Mouse (Mus musculus) liver (tissue): ENCODE data around the gene 2010300C02Rik.
"Not testable (repeated sequence)": the region's sequence is repeated elsewhere in the genome, so short reads cannot be mapped to it uniquely, and the experiment has no call there.

Experiments used
- DNase-seq: peaks from one replicate; pipeline ENCODE4 v3.0.0-alpha.2; 2020; ENCODE audit warnings: mixed read lengths

Gene 2010300C02Rik

DNA sequence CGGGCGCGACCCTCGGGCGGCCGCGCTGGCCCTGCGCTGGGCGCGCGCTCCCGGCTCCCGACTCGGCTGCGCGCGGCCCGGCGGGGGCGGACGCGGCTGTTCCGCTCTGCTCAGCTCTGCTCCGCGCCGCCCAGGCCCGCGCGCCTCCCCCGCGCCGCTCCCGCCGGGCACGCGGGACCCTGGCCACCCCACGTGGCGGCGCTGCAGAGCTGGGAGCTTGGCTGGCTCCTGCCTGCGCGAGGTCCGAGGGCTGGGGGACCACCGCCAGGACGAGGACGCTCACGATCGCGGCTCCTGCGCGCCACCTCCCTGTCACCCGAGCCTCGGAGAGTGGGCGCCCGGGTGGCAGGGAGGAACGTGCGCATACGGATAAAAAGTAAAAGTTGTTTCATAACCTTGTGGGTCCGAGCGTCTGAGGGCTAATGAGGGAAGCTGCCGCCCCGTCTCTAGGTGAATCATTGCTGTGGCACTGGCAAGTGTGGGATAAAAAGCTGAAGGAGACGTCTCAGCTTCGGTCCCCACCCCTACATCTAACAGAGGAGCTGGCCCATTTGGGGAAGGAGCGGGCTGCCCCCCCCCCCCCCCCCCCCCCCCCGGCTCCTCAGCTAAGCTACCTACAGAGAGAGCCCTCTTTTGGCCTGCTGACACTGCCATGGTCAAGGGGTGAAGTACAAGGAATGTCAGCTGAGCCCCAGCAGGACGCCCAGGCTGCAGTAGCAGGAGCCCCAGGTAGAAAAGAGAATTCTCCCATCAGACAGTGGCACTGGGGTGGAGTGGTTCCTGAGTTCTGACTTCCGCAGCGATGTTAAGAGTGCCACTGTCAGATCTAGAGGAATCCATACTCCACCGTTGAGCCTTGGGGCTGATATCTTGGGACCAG lies at the start of gene 2010300C02Rik:
2010300C02Rik (minus strand) TSS at position 325 of the 880 bp plus-strand sequence.
- peak; percentile 37 for DNase-seq

DNA sequence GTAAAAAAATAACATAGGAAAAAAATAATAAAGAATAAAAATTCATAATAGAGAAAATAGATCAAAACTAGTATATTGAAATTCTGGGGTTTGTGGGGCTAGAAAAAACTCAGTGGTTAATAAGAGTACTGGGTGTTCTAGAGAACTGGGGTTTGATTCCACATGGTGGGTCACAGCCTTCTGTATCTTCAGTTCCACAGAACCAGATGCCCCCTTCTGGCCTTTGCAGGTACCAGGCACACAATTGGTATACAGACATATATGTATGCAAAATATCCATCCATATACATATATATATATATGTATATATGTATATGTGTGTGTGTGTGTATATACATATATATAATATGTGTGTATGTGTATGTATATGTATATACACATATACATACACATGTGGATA lies 39.5 kb upstream of the 2010300C02Rik start:
- DNase-seq: no peak

DNA sequence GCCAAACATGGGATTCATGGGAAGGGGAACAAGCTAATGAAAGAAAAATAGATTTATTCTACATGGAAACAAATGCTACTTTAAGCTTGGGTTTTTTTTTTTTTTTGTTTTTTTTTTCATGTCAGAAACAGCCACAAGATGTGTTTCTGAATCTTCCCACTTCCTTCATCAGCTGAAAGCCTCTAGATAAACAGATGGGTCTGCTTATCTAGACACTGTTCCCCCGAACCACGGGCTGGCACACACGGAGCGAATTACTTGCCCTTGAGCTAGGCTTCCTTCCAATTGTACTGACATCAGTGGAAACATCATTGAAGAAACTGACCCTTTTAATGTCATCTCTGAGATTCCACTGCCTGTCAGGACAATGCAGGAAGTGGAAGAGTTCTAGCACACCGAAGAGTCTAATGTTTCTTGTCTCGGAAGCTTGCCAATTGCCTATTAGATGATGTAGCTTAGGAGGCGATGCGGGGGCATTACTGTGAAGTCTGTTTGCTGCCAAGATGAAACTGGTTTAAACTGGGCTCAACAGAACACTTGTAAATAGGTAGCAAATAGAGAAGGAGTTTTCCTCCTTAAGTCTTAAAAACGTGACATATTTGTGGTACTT lies 24.9 kb upstream of the 2010300C02Rik start:
- DNase-seq: peak; percentile 14

DNA sequence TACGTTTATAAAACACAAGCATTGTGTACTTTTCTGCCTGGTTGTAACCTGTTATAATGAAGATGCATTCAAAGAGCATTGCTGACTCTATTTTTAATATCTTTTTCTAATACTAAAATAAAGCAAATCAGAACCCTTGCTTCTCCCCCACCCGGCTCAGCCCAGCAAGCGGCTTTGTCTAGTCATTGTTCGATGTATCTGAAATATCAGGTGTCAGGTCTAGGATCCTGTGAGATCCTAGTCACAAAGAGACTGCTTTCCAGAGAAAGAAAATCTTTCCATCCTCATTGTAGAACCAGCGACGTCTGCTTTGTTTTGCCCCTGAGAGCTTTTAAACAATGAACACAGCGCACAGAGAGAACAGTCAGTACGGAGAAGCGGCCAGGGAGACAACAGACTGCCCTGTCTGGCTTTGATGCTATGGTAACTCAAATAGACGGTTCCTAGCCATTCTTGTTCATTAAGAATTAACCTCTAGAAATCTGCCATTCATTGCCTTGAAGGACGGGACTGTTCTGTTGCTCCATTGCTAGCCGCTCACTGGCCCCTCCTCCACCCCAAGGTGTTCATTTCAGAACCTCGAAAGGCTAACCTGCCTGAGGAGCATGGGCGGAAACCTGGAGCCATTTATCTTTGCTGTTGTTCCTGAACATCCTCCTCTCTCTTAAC lies 22.9 kb upstream of the 2010300C02Rik start:
- no peak for DNase-seq

DNA sequence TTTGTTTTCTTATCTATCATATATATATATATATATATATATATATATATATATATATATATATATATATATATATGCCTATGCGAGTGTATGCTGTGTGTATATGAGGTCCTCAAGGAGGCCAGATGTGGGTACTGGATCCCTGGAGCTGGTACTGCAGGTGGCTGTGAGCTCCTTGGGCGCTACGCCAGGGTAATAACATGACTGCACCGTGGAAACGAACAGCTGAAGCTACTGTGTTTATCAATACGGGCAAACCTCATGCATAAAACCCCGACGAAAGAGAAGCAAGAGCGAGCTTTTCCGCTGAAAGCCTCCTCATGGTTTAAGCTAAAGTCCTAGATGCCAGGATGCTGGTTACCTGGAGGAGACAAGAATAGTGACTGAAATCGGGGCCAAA lies 22.2 kb upstream of the 2010300C02Rik start:
- no peak for DNase-seq

DNA sequence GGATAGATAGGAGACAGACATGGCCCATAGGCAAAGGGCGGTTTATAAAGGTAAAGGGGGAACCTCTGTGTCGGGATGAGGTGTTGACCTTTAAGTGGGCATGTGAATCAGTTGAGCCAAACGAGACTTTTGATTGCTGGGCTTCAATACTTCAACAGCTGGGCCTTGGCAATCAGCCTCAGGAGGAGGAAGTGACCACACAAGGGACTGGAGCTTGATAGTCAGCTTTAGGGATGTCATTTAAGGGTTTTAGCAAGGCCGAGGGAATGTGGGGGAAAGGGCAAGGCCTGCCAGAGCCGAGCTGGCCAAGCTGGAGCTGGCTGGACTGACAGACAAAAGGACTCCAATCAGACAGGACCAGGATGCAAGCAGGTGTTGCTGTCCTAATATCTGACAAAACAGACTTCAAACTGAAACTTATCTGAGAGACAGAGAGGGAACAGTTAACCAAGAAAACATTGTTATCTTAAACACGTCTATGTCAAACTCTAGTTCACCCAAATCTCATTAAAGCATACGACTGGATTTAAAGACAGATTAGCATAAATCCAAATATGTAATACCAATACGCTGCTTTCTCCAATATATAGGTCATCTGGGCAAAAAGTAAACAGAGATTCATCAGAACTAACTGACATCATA lies 20.4 kb upstream of the 2010300C02Rik start:
- no peak for DNase-seq

DNA sequence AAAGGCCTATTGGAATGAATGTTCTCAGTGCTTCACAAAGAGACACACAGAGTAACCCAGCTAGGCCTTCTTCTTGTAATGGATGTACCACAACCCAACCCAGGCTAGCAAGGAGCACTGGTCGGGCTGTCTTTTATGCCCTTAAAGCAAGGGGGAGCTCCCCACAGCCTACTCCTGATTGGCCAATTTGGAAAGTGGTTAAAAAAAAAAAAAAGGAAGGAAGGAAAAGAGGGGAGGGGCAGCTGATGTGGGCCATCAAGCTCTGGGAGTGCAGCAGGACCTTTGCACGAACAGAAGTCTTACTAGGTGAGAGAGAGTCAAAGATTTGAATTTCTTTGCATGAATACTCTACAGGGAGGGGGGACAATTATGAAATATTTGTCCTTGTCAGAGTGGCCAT lies 19.0 kb upstream of the 2010300C02Rik start:
- no peak for DNase-seq

DNA sequence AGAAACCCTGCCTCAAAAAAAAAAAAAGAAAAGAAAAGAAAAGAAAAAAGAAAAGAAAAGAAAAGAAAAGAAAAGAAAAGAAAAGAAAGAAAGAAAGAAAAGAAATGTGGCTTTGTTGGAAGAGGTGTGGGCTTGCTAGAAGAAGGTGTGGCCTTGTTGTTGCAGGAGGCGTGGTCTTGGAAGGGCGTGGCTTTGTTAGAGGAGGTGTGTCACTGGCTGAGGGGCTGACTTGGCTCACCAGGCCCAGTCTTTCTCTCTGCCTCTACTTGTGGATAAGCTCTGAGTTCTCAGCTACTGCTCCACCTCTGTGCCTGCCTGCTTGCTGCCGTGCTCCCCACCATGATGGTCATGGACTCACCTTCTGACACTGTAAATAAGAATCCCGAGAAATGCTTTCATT lies 17.2 kb upstream of the 2010300C02Rik start:
- DNase-seq: peak; percentile 66

DNA sequence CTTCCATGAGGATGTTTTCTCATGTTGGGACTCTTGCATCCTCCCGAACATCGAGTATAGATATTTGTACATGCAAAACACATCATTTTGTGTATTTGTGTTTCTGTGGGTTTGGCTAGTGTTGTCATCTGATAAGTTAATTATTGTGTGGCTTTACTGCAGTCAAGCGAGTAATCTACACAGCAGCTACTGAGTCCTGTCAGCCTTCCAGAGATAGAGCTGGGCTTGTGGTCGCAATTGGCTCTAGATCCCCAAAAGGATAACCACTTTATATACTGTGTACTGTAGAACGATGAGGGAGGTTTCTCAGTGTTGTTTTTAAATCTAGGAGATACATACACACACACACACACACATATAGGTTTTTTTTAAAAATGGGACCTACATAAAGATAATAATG lies 16.0 kb upstream of the 2010300C02Rik start:
- no peak for DNase-seq

DNA sequence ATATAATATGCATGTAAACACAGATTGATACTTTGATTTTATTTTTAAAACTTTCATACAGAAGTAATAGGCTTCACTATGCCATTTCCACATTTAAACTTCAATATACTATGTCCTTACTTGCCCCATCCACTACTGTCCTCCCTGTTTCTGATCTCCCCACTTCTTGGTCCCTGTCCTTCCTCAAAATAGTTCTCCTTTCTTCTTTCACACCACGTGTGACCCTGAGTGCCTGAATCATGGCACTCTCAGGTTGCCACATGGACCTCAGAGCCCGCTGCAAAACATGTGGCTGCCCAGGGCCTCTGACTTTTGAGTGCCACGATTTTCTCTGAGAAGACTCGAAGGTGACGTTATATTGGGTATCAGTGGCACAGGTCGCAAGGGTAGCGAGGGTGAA lies 15.0 kb upstream of the 2010300C02Rik start:
- no peak for DNase-seq

DNA sequence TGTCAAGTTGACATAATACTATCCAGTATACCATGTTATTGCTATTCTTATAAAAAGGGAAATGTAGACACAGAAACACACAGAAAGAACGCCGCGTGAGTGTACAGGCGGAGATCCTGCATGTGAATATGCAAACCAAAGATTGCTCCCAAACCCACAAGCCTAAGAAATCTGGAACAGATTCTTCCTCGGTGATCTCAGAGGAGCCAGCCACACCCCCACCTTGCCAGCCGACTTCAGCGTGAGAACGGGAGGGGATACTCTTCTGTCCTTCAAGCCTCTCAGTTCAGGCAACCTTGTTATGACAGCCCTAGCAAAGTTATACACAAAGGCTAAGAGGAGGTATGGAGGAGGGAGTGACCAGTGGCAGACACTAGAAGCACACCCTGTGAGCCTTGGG lies 9.5 kb upstream of the 2010300C02Rik start:
- DNase-seq: no peak

DNA sequence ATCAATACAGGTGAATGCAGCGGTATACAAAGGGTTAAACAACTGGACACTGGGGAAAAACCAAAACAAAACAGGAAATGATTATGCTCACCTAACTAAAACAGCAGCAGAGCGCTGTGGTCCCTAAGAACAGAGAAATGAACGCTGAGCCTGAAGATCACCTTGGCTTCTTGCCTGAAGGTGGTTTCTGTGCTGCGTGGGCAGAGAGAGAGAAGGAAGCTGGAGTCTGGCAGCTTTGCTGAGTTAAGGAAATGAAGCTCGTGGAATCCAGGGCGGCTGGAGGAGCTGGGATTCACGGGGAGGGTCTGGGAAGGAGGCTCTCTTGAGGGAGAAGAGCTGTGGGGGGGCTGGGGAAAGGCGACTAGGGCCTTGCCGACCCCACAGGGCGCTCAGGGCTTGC lies 8.2 kb upstream of the 2010300C02Rik start:
- DNase-seq: no peak

DNA sequence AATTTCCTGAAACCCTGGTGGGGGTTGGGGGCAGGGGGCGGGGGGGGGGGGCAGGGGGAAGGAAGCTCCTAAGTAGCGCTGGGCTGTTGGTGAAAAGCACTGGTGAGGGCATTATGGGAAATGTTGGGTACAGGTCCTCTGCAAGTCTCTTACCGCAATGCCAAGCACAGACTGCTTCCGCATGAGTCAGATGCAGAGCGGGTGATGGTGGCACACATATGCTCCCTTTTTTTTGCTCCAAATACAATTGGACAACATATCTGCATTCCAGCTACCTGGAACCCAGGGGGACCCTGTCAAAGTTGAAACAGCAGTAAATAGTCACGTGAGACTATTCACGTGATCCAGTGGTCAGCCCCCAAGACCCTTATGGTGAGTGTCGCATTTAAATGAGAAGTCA lies 7.3 kb upstream of the 2010300C02Rik start:
- DNase-seq: no peak

DNA sequence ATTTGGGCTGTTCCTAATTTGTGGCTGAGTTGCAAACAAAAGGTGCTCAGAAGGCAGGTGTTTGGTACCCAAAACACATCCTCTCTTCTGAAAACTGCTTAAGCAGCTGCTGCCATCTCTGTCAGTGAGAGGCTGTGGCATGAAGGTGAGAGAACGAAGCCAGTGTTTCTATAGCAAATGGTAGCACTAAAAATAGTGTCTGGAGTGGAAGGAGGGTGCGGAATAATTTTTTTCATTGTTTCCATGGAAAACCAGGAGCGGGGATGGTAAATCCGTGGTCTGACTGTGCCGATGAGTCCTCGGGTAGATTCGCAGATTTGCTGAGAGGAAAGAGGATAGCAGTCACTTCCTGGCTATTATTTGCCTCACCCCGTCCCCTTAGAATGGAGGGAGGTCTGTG lies 6.5 kb upstream of the 2010300C02Rik start:
- no peak for DNase-seq

DNA sequence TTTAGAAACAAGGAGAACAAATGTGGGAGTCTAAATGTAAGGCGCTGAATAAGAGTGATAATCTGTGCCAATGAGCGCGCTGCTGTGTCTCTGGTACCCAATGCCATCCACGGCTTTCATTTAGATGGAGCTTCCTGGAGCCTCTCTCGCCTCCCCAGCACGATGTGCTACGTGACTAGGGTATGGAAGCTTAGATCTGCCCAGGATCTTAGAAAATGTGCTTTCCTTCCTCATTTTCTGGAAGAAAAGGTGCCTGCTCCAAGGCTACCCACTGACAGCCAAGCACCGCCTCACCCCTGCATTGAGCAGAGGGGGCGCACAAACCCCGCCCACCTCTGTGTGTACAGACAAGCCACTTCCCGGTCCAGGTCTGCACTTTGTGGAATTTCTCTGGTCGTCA lies 6.0 kb upstream of the 2010300C02Rik start:
- DNase-seq: no peak

DNA sequence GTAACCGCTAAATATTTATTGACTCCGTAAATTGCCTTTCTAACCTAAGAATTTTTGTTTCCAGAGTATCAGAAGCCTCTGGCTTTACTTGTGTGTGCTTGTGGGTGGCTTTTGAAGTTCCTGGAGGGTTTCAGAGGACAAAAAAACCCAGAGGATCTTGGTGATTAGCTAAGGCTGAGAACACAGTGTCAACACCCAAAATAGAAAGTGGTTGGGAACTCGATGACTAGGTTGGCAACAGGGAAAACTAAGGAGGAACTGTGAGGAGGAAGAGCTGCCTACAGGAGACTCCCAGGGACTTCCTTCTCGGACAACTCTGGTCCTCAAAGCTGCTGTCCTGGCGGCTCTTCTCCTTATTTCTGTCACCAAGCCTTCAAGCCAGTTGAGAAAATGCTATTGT lies 1.2 kb upstream of the 2010300C02Rik start:
- no peak for DNase-seq

DNA sequence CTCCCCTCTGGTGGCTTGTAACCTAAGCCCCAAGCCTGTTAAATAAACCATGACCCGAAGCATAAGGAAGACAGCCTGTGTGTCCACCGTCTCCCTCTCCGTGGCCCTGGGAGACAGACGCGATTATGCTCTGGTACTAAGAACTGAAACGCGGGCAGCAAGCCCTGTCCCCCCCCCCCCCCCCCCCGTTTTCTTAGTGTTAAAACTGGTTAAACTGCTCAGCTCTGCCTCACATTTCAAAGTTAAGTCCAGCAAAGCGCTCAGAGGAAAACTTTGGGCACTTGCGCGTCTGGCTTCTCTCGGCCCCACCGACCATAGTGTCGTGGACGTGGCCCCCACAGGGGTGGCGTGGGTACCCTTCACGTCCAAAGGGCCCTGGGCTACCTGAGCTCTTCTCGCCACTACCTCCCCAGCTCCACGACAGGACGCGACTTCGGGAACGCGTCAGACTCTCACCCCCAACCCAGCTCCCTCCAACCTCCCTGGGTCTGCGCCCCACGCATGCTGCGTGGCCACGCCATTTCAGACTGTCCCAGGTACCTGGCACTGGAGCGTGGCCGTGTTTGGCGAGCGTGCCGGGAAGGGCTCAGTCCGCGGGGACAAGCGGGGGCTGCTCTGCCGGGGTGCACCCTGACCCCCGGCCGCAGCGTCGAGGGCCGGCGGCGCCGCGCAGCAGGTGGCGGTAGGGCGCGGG lies 708 bp downstream of the 2010300C02Rik start:
- no peak for DNase-seq

DNA sequence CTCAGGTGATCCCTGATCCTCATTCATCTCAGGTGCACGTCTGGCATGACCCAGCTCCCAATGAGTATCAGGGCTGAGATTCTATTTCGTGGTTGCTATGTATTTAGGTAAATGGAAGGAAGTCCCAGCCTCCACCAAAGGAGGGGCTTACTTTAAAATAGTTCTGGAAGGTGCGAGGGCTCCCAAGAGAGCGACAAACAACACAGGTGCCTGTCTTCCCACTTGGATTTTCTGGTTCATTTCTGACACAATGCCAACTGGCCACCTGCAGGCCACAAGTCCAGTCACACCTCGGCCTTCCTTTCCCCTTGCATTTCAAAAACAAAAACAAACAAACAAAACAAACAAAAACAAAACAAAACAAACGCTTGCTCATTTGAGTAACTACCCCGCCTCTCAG lies 1.4 kb downstream of the 2010300C02Rik start:
- DNase-seq: no peak

DNA sequence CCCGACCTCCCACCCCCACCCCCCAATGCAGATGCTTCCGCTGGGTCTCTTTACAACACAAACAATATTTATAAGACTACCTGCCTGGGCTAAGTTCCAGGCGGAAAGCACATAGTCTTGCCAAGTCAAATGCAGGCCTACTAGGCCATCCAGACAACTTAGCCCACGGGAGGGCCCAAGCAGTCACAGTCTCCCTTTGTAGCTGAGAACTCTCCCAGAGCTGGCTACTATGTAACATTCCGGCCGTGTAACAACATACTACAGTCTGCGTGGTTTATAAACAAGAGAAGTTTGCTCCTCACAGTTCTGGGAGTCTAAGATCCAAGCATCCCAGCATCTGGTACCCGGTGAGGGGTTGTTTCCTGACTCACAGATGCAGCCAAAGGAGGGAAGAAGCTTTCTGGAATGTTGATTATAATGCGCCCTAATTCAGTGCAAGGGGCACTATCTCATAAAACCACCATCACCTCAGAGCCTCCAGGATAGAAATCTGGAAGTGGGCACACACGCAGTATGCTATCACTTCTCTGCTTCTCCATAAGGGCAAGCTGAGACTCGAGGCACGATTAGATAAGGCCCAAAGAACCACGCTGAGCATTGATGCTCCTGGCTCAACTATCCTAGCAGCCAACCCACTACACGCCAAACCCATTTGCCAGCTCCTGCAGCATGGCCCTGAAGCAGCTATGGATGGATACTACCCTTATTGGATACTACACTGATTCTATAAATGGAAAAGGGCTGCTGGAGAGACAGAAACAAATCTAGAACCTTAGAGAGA lies 2.3 kb downstream of the 2010300C02Rik start:
- DNase-seq: no peak

DNA sequence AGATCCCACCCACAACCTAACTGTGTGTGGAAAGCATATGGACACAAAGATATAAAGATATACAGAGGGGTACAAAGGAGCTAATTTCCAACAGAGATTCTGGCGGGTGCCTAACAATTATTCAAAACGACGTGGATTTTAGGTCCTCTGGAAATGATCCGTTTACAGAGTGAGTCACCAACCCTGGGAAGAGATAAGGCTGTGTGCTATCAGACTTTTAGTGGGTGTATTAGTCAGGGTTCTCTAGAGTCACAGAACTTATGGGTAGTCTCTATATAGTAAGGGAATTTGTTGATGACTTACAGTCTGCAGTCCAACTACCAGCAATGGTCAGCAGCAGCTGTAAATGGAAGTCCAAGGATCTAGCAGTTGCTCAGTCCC lies 7.5 kb downstream of the 2010300C02Rik start:
- DNase-seq: not testable (repeated sequence)

DNA sequence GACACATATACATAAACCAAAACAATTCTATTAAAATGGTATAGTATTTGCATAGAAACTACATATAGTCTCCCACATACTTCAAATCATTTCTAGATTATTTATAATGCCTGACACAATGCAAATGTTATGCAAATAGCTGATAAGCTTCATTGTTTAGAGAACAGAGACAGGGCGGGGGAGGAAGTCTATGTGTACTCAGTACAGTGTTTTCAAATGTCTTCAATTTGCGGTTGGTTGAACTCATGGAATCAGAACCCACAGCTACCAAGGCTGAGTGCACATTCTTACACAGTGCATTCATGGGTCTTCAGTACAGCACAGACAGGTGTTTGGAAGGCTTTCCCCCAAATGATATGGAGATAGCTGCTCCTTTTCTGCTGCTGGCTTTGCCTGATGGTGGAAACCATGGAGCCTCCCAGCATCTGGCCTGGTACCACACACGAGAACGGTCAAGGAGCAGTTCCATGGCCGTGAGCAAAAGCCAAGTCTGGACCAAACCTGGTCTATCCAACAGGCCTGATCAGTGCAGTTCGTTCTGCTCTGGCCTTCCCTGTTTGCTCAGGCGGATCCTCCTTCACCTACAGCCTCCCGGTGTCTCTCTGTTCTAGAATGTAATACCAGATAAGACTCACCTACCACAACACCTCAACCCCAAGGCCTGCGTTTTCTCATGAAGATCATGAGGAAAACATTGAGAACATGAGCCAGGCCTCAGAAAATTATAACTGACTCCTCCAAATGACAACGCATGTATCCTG lies 8.1 kb downstream of the 2010300C02Rik start:
- DNase-seq: no peak
